Mouse (Mus musculus) urinary bladder, adult 18-20 months (tissue): ENCODE measurements at regions not wholly inside any gene's neighbourhood (a gene's known extent, or its start where the extent isn't known, plus 50 kb on each side); places are given as distances from the start of the nearest gene placed in this dataset.

Experiments
- DNase-seq, 2 experiments: peaks; one replicate each; pipeline ENCODE4 v3.0.0; 2022; ENCODE audit warnings: low spot score in 2 of 2, mixed read lengths in 2 of 2

- no peak for DNase-seq
Measured at GRCm38 (mm10) chr1:194208034-194209000, 409.7 kb upstream of the Plxna2 start.

GRCm38 (mm10) chr1:194197516-194197915 lies 420.5 kb upstream of the Plxna2 start:
- DNase-seq = no peak

DNA sequence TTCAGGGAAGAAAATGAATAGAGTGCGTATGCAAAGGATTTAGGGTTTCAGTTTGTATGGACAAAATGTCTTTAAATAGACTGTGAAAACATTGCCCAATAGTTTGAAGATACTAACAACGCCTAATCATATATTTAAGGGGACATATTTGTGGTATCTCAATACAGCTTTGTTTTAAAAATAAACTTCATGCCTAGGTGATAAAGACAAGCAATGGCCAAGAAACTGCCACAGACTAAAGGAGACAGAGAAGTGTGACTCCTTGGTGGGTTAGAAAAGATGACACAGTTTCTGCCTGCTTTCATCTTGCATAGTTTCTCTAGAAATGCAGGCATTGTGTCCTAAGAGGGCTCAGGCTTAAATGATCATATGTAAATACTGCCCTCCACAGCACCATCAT lies 435.7 kb upstream of the Plxna2 start:
- DNase-seq = no peak

- no peak for DNase-seq
Measured at GRCm38 (mm10) chr1:194161469-194161868, 456.5 kb upstream of the Plxna2 start.

GRCm38 (mm10) chr1:194160761-194161461 lies 457.1 kb upstream of the Plxna2 start:
- DNase-seq = no peak

- DNase-seq = no peak
Measured at GRCm38 (mm10) chr1:194157268-194157667, 460.8 kb upstream of the Plxna2 start.

DNA sequence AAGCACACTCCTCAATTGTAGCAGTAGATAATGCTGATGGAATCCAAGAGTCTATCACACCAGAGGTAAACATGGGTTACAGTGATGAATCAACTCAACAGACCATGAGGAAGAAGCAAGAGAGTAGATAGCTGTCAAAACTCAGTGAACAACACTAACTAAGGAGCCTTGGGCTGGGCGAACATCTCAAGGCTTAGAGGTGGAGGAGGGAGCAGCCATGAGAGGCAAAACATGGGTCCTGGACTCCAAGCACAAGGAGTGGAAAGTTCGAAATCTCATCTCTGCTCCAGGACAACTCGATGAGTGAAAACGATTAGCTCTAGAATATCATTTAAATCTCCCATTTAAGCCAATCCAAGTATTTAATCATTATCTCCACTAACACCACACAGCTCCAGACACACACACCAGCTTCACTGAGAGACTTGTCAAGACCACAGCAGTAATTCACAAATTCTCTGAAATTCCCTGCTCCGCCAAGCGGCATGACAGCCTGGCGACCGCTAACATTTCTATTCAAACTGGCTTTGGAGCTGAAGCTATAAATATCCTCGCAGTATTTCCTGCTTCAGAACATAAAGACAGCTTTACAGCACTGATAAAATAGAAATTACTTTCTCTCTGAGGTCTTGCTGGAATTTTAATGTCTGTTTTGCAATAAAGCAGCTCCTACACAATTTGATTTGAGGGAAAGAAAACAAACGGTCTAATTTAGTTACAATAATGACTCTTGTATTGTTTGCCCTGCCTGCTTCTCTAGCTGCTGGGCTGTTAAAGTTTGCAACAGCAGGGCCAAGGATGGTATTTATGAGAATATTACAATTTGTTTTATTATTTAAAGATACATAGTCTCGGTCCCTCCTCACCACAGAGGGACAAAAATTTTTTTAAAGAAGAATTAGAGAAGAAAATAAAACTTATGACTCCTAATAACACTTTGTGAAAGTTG lies 469.3 kb upstream of the Plxna2 start:
- no peak for DNase-seq

DNA sequence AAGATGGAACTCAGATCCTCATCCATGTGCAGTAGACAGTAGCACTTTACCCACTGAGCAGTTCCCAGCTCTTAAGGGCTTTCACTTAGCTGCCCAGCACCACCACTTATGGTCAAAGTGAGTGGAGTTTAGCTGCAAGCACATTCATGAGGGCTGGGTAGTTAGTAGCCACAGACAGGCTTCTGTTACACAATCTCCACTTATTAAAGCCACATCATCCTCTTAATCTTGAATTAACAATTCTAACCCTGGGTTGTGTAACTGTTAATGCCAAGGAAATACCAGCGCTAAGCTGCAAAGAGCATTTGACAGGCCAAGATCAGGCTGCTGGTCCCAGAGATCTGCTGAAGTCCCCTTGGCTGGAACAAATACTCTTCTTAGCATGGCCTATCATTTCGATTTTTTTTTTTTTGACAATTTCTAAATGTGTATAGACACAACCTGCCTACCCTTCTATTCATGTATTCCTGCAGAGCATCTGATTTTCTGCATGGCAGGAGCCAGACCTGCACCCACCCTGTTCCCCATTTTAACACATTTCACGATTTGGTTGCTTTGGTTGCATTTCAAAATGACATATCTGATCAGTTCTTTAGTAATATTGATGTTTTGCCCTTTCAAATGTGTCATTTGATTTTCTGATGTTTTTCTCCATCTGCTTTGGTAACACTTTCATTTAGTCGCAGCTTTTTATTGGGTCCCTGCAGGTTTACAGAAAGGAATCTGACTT lies 500.2 kb upstream of the Plxna2 start:
- DNase-seq = no peak

DNA sequence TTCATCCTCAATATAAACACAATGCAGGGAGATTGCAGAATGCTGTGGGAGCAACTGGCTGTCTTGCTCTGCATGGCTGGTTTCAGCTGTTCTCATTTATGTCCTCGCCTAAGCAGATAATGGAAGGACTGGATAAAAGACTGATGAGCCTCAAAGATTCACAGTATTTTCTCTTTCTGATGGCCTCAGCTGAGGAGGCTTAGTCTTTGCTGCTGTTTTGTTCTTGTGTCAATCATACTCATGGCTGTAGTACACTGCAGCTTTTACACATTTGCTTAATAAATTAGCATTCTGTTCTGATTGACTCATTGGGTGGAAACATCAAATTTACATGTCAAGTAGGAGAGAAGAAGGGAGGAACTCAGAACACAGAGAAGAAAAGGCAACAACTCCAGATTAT lies 503.6 kb upstream of the Plxna2 start:
- no peak for DNase-seq

DNA sequence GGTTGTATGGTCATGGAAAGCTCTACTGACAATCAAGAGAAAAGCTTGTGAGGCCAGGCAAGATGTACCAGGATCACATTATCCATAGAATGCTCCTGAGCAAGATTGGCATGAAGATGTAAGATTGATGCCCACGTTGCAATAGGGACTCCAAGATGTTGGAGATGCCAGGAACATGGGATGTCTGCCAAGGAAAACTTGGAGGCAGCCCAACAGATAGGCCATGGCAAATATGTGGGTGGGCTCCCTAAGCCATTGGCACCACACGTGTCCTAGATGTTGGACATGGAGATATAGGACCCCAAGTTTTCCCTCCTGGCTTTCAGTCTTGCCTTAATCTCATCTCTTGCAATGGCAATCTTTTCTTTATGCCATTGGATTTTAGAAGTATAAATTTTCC lies 506.1 kb upstream of the Plxna2 start:
- no peak for DNase-seq

- DNase-seq = no peak
Measured at GRCm38 (mm10) chr1:194109172-194110071, 508.6 kb upstream of the Plxna2 start.

GRCm38 (mm10) chr1:194108132-194108531 lies 509.9 kb upstream of the Plxna2 start:
- peak in 1 of 2 experiments; percentile 1 for DNase-seq

GRCm38 (mm10) chr1:194107271-194107938 lies 510.6 kb upstream of the Plxna2 start:
- no peak for DNase-seq

DNA sequence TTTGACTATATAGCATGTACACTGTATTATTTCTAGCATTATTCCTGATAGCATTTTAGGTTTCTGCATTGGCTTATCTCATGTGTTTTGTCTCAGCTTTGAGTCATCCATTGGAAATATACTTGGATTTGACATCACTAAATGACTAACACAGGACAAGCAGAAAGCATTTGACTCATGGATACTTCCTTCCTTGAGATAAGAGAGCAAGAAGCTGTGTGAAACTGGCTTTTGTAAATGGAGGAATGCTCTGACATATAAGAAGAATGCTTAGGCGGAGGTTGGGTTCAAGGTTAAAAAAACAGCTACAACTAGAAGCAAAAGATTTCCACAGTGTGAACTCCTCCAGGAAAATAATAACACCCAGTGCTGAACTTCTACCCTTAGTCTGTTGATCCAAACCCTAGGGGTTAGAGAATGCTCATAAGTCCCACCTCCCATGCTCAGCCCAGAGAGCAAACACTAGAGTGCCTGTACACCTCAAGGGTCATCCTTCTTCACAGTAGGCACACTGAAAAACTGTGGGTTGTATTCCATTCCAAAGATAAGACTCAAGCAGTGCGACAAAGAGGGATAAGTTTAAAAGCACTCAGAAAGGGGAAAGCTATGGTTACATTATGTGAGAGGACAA lies 528.0 kb upstream of the Plxna2 start:
- no peak for DNase-seq

DNA sequence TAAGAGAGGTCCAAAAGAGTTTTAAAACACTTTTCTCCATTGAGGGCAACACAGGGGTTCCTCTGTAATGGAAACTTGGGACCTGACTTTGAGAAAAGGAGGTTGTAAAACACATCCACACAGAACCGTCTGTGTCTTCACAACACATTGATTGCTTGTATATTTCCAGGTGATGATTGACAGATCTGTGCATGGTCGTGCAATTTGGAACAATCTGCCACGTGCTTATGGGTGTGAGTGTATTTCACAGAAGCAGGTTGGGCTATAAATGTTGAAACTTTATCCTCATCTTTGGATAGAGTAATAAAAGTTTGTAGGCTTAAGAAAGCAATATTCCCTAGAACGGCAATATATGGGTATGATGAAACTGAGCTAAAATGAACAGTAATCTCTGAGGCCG lies 559.5 kb upstream of the Plxna2 start:
- no peak for DNase-seq

DNA sequence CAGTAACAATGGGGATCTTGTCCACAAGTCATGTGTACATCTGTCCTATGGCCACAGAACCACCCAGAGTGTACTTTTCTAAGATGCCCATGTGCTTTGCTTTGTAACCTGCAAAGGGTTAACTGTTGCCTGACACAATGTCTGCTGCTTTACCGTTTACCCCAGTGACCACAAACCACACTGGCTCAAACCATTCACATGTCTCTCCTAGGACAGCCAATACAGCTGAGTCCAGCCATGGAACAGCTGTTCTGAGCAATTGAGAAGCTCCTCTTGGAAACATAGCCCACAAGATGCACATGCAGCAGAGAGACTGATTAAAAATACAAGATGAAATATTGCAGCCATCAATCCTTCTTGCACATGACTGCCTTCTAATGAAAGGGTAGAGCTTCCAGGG lies 561.5 kb upstream of the Plxna2 start:
- no peak for DNase-seq

GRCm38 (mm10) chr1:194049746-194050351 lies 568.2 kb upstream of the Plxna2 start:
- no peak for DNase-seq
